Mouse (Mus musculus): ENCODE results near the gene Col6a2.

DNA sequence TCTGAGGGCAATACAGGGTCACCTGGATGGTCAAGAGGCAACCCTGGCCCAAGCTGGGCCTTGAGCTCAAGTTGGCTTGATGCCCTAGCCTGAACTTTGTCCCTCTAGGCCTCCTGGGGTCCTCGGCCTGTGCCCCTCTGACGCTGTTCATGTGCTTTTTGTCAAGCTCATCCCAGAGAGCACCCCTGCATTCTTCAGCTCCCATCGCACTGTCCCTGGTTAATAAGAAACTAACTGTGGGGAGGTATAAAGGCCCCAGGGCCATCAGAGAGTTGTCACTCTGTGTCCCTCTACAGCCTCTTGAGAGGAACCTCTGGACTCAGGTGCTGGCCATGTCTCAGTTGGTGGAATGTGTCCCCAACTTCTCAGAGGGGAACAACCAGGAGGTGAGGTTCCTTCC lies 48.1 kb downstream of the Col6a2 start, which contains the start of gene Ftcd:
- TF ChIP-seq POLR2A (IDR thresholded peaks at IDR 0.05; ENCODE audit: insufficient read length, low read depth) (no peak), MAX (IDR thresholded peaks at IDR 0.05; ENCODE audit: low read depth) (no peak), E2F4 (IDR thresholded peaks at IDR 0.05; ENCODE audit: insufficient read depth) (no peak), TCF12 (IDR thresholded peaks at IDR 0.05; ENCODE audit: insufficient read depth, poor library complexity, severe bottlenecking) (no peak), USF1 (IDR thresholded peaks at IDR 0.05; ENCODE audit: low read depth) (no peak)

Data from myocyte (in vitro differentiated cells).